Mouse (Mus musculus) induced T-regulatory cell, adult 2 months (primary cell): ENCODE results near the gene Krtcap2.

Experiments used
- DNase-seq: peaks from one replicate; pipeline ENCODE4 v3.0.0-alpha.2; 2012; ENCODE audit warnings: low read depth

Krtcap2 gene

DNA sequence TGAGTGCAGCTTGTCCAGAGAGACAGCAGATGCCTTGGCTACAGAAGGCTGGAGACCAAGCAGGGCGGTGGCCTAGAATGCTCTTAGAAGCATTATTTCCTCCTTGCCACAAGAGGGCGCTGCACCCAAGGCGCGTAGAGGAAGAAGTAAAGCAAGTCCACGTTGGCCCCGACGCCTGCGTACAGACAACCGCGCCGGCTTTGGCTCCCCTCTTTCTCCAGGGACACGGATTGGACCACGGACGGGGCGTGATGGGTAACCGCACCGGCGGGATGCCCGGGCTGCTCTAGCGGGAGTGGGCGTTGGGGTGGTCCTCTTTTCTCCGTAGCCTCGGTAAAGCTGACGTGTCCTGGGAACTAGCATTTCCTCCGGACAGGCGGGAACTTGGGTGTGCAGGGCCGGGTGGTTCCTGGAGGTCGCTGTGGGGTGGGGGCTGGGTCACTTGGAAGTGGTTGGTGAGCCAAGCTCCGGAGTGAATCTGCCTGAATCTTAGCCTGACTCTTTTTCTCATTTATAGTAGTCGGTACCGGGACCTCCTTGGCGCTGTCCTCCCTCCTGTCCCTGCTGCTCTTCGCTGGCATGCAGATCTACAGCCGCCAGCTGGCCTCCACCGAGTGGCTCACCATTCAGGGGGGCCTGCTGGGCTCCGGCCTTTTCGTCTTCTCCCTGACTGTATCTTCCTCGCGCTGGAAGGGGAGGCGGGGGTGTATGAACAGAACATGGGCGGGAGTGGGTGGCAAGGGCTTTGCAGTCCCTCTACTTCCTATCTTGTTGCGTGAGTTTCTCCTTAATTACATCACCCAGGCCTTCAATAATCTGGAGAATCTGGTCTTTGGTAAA, 715 bp downstream of the Krtcap2 start, which contains the start of gene Trim46:
TSS of gene Trim46 (minus strand) at position 49 of the 840 bp plus-strand sequence.
- DNase-seq, result peak; percentile 95

GRCm38 (mm10) chr3:89247466-89247865, 1.7 kb downstream of the Krtcap2 start:
- DNase-seq, result peak; percentile 64

GRCm38 (mm10) chr3:89250435-89251040, 4.8 kb downstream of the Krtcap2 start:
- peak; percentile 83 for DNase-seq

DNA sequence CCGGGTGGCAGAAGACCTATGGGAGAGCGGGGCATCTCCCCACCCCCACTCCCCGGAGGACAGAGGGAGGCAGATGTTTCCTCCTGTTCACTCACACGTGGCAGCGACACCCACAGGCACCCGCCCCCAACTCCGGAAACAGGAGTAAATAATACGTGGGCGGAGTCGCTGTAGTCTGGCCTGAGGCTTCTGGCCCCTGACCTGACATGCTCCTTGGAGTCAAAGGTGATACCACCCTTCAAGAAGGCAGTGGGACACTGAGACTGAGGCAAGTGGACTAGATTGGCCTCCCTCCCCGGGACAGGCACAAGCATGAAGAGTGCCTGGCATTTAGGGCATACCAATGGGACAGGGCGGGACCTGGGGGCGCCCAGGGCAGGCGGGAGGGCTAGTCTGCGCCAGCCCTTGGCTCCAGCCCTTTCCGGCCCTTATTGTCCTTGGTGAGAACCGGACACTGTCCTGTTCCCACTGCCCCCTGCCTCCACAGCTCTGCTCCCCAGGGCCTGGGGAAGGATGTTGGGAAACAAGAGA, 5.7 kb downstream of the Krtcap2 start:
- peak; percentile 70 for DNase-seq

DNA sequence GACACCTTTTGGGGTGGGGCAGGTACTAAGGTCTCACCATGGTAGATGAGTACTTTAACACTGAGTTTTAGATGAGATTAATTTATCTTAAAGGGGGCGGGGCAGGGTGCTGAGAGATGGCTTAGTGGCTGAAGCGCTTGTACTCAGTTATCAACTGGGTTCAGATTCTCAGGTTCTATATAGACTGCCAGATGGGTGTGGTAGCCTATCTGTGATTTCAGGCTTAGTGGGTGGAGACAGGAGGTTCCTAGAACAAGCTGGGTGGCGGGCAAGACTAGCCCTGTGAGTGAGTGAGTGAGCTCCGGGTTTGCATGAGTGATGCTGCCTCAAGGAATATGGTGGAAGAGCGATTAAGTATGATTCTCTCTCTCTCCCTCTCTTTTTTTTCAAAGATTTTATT, 9.2 kb downstream of the Krtcap2 start:
- no peak for DNase-seq

DNA sequence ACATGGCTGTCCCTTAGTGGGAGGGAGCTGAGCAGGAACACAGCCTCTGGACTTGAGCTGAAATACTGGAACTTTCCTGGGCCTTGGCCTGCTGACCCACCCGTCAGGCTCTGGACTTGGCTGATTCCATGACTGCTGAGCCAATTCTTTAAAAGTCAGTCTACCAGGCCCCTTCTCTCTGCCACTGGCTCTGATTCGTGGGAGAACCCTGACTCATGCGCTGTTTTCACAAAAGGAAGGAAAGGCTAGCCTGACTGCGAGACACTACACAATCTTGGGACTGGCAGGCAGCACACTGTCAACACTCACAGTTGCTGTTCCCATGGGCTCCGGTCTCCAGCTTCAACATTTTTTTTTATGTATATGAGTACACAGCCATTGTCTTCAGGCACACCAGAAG, 10.4 kb downstream of the Krtcap2 start:
- DNase-seq, result no peak

- DNase-seq, result no peak
These were observed 13.3 kb downstream of the Krtcap2 start, which contains the start of gene Dpm3 for GRCm38 (mm10) chr3:89259076-89259475. Gene Dpm3, plus strand, starts transcription at chr3:89259358.

- DNase-seq, result no peak
These were observed 14.4 kb downstream of the Krtcap2 start for GRCm38 (mm10) chr3:89260211-89260610.

GRCm38 (mm10) chr3:89262417-89262816, 16.7 kb downstream of the Krtcap2 start:
- no peak for DNase-seq

DNA sequence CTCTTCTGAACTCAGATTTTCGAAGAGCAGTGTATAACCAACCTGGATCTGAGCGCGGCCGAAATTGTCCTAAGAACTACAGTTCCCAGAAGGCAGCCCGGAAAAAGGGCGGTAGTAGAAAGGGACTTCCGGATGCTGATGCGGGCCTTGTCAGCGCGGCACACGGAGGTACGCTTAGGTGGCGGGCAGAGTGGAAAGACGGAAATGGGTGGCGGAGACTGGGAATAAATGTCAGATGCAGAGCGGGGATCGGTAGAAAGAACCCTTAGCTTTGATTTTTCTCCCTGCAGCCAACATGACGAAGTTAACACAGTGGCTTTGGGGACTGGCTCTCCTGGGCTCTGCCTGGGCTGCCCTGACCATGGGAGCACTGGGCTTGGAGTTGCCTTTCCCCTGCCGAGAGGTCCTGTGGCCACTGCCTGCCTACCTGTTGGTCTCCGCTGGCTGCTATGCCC, 20.7 kb downstream of the Krtcap2 start:
- peak; percentile 91 for DNase-seq

DNA sequence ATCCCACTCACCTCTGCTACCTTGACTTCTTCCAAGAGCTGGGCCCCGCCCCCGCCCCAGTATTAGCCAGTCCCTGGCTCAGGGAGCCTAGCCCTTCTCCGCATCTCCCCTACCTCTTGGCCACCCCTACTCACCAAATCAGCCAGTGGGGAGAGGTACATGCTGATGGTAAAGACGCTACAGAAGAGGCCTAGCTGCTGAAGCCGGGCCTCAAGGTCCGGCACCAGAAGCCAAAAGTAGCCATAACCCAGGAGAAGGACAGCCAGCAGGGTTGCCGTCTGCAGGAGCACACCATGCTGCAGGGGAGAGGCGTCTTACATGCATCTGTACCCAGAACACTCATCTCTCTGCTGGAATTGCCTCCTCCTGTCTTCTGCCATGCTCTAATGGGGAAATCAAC, 23.1 kb downstream of the Krtcap2 start:
- DNase-seq, result no peak

GRCm38 (mm10) chr3:89270051-89270755, 24.4 kb downstream of the Krtcap2 start, which contains the start of gene Slc50a1:
Gene Slc50a1, minus strand, starts transcription at chr3:89270570.
- DNase-seq, result peak; percentile 87

GRCm38 (mm10) chr3:89270891-89271290, 25.1 kb downstream of the Krtcap2 start:
- no peak for DNase-seq

- DNase-seq, result no peak
These were observed 26.0 kb downstream of the Krtcap2 start for GRCm38 (mm10) chr3:89271760-89272159.

DNA sequence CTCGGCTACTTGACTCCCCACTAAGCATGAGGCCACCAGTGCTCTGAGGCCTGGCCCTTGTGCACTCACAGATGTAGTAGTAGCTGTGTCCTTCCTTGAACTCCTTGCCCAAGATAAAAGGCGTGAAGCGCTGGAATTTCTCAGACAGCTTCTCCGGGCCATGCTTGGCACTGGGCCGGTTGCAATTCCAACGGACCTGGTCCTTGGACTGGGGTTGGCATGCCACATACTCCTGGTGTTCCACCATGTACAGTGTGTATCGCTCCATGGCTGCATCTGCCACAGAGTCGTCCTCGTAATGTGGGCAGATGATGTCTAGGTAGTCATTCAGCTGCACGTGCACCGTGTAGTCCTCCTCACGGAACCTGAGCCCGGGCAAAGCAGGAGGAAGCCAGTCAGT, 30.3 kb downstream of the Krtcap2 start:
- DNase-seq, result no peak

- no peak for DNase-seq
These were observed 31.7 kb downstream of the Krtcap2 start for GRCm38 (mm10) chr3:89277281-89278021.

DNA sequence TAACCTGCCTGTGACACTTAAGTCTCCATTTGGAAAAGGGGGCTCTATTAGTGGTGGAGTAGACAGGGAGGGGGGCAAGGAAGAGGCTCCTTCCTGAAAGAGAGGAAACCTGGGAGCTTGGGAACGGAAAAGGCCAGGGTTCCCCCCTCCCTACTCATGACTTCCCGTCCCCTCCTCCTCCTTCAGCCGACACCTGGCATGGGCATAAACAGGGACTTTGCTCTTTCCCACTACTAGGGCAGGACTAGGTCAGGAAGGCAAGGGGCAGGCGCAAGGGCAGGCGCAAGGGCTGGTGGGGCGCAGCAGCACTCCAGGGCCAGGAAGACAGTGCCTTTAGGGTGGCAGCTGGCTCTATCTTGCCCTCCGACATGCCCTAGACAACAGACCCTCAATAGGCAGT, 32.3 kb downstream of the Krtcap2 start:
- no peak for DNase-seq

- no peak for DNase-seq
These were observed 32.9 kb downstream of the Krtcap2 start for GRCm38 (mm10) chr3:89278643-89279042.

GRCm38 (mm10) chr3:89279153-89279890, 33.6 kb downstream of the Krtcap2 start:
- DNase-seq, result peak; percentile 80

DNA sequence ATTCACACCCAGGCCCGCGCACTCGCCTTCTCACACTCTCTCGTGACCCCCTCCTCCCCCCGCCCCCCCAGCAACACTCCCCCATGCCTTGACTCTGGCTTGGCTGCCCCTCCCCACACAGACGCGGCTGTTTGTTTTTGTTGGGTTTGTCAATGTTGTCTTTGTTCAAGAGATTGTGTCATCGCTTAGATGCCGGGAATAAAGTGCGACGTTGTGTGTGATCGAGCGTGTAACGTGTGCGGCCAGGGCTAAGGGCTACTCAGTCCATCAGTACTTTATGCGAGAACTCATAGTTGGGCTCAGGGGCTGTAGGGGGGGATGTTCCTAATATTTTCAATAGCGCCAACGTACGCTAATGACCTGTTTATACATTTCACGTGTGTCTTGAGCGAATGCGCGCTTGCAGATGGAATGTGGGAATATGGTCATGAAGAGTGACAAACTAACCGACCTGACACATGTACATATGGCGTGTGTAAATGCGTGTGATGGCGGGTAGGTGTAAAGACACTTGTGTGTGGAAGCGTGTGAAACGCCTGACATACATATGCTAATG, 34.4 kb downstream of the Krtcap2 start:
- DNase-seq, result peak; percentile 47
